ENCODE assay signal across 17 mouse cellular contexts in genomic region chr10:83709920-83710319, GRCm38 (mm10). TPM values are rescaled to one million over a fixed set of nuclear protein-coding genes. Genes with fewer than 3 reads are reported as not detected.
"Had no signal": no experiment of that assay in that cellular context is flagged by ENCODE, and none has a peak within 500 bp of the region (broad histone marks: within the 10 kb centered on the region; RNA-seq: fewer than 3 reads in every experiment).

No protein-coding gene starts in this region.

- H3K9me3 ChIP-seq: limb, embryonic 12.5 days; limb, embryonic 15.5 days had no signal

- H3K9ac ChIP-seq: limb, embryonic 12.5 days; limb, embryonic 15.5 days; liver, embryonic 14.5 days; liver, postnatal 0 days; lung, embryonic 14.5 days had no signal

- H3K4me2 ChIP-seq: limb, embryonic 12.5 days; limb, embryonic 15.5 days; liver, embryonic 11.5 days; lung, embryonic 14.5 days; midbrain, embryonic 11.5 days had no signal

- H3K36me3 ChIP-seq: limb, embryonic 12.5 days; limb, embryonic 15.5 days had no signal

- H3K27me3 ChIP-seq: limb, embryonic 12.5 days; limb, embryonic 15.5 days; megakaryocyte, embryonic 14.5 days had no signal

- H3K4me1 ChIP-seq: megakaryocyte, embryonic 14.5 days had no signal

- DNase-seq: kidney, adult 9 months; kidney, postnatal 14 days; kidney, postnatal 4 days; left cerebral cortex, postnatal 4 days; liver, postnatal 0 days; lung, embryonic 14.5 days; midbrain, embryonic 14.5 days; thymus, postnatal 36 days had no signal

- H3K4me3 ChIP-seq: limb, embryonic 12.5 days; limb, embryonic 15.5 days; megakaryocyte, embryonic 14.5 days had no signal

- H3K27ac ChIP-seq: limb, embryonic 12.5 days; limb, embryonic 15.5 days; liver, embryonic 14.5 days; macrophage; stomach, postnatal 0 days had no signal

- ATAC-seq: liver, postnatal 0 days; lung, postnatal 0 days had no signal

RNA-seq across cellular contexts. Expression of gene 1500009L16Rik, which starts 12.7 kb away (rescaled TPM):
- polyA plus RNA-seq: macrophage had no signal
